14 mouse cellular contexts compared by ENCODE assay signal in genomic region chr4:105705996-105706395, GRCm38 (mm10).
DNase-seq lines count a peak whose midpoint lies in the region; ATAC-seq and TF ChIP-seq lines count a peak whose summit lies in the region.
"Had no signal": no experiment of that assay in that cellular context is flagged by ENCODE, and none has a peak within 500 bp of the region (broad histone marks: within the 10 kb centered on the region; RNA-seq: fewer than 3 reads in every experiment).

No protein-coding gene starts in this region.

- peaks cover 2% of the 10 kb centered on the region; the same call in 1 of the 2 replicates for H3K4me1 ChIP-seq in kidney, adult 2 months (ENCODE audit: control insufficient read depth, insufficient read depth, low read length)
- no peaks in the 10 kb centered on the region for H3K4me1 ChIP-seq in intestine, embryonic 15.5 days (replicated peaks)
- H3K4me1 ChIP-seq in midbrain, embryonic 16.5 days (ENCODE audit: control insufficient read depth, insufficient read depth, low read length), result no peaks in the 10 kb centered on the region
- H3K4me1 ChIP-seq: liver, embryonic 12.5 days had no signal

- H3K27ac ChIP-seq in kidney, adult 2 months (ENCODE audit: insufficient read depth, low read depth, low read length), result no peak overlapping the region
- H3K27ac ChIP-seq in intestine, embryonic 15.5 days, result no peak overlapping the region
- no peak overlapping the region for H3K27ac ChIP-seq in midbrain, embryonic 16.5 days (ENCODE audit: low read length)
- H3K27ac ChIP-seq: gastrocnemius, adult 2 months; heart, embryonic 13.5 days; hindbrain, embryonic 13.5 days; liver, embryonic 12.5 days had no signal

- H3K9me3 ChIP-seq in intestine, embryonic 15.5 days, result no peaks in the 10 kb centered on the region
- H3K9me3 ChIP-seq in midbrain, embryonic 16.5 days (replicated peaks; ENCODE audit: control insufficient read depth, low read length, poor library complexity, severe bottlenecking), result no peaks in the 10 kb centered on the region
- H3K9me3 ChIP-seq: heart, embryonic 13.5 days; hindbrain, embryonic 13.5 days; liver, embryonic 12.5 days had no signal

- DNase-seq in kidney, adult 2 months, result peak; percentile 53
- DNase-seq in kidney, adult 18-20 months, result no peak
- DNase-seq in Patski (ENCODE audit: low read depth, low spot score), result peak; percentile 68
- peak; percentile 86 for DNase-seq in gonadal fat pad, adult 2 months (ENCODE audit: low read depth)
- peak; percentile 38 for DNase-seq in retina, embryonic 14.5 days (ENCODE audit: low spot score)
- DNase-seq: cerebellum, adult 8-10 months; embryo, embryonic 11 days; gastrocnemius, adult 2 months had no signal

- H3K9ac ChIP-seq in intestine, embryonic 15.5 days, result no peak overlapping the region
- no peak overlapping the region for H3K9ac ChIP-seq in midbrain, embryonic 16.5 days (ENCODE audit: low read depth, low read length)
- H3K9ac ChIP-seq: heart, embryonic 13.5 days; hindbrain, embryonic 13.5 days; liver, embryonic 12.5 days had no signal

- TF ChIP-seq CTCF in kidney, adult 2 months (conservative IDR thresholded peaks at IDR 0.05; ENCODE audit: insufficient read depth, insufficient read length, low read depth, low read length), result no peak
- TF ChIP-seq CTCF in Patski (IDR thresholded peaks at IDR 0.05), result no peak

- no peak overlapping the region for H3K4me3 ChIP-seq in kidney, adult 2 months (ENCODE audit: insufficient read depth, low read depth, low read length)
- no peak overlapping the region for H3K4me3 ChIP-seq in intestine, embryonic 15.5 days (replicated peaks)
- no peak overlapping the region for H3K4me3 ChIP-seq in midbrain, embryonic 16.5 days (ENCODE audit: low read depth, low read length)
- H3K4me3 ChIP-seq: gastrocnemius, adult 2 months; heart, embryonic 13.5 days; hindbrain, embryonic 13.5 days; liver, embryonic 12.5 days; megakaryocyte, embryonic 14.5 days had no signal

- in situ Hi-C loops in Patski (cut with MboI; ENCODE audit: low pct_unique_long_range_greater_than_20kb), result loop anchor here (10.0 kb wide), 1 partner anchor 551 kb away; the partner anchor contains the start of gene Plpp3

- no peaks in the 10 kb centered on the region for H3K27me3 ChIP-seq in kidney, adult 2 months (replicated peaks; ENCODE audit: control insufficient read depth, insufficient read depth, low read length)
- H3K27me3 ChIP-seq in Patski, result no peaks in the 10 kb centered on the region
- no peaks in the 10 kb centered on the region for H3K27me3 ChIP-seq in intestine, embryonic 15.5 days (replicated peaks)
- H3K27me3 ChIP-seq in midbrain, embryonic 16.5 days (ENCODE audit: control insufficient read depth, insufficient read depth, low read depth, low read length), result no peaks in the 10 kb centered on the region
- H3K27me3 ChIP-seq: heart, embryonic 13.5 days; hindbrain, embryonic 13.5 days; liver, embryonic 12.5 days had no signal

- no peak for TF ChIP-seq POLR2A in kidney, adult 2 months (IDR thresholded peaks at IDR 0.05; ENCODE audit: low read depth, low read length)

- WGBS in kidney, adult 2 months, result 33% methylated on average over 6 of the region's 6 CpGs
- 56% methylated on average over 6 of the region's 6 CpGs for WGBS in intestine, embryonic 15.5 days
- 43% methylated on average over 6 of the region's 6 CpGs for WGBS in midbrain, embryonic 16.5 days

- POLR2A ChIA-PET in Patski (lab: Charles Lee), result interaction anchor here (1.4 kb wide), 1 partner anchor 478 kb away, joined by 3 read pairs; no protein-coding TSS in a partner anchor

- H3K4me2 ChIP-seq in intestine, embryonic 15.5 days (replicated peaks), result no peak overlapping the region
- no peak overlapping the region for H3K4me2 ChIP-seq in midbrain, embryonic 16.5 days (ENCODE audit: low read length)
- H3K4me2 ChIP-seq: heart, embryonic 13.5 days; hindbrain, embryonic 13.5 days; liver, embryonic 12.5 days had no signal

- no peaks in the 10 kb centered on the region for H3K36me3 ChIP-seq in kidney, adult 2 months (ENCODE audit: control insufficient read depth, insufficient read depth, low read length)
- H3K36me3 ChIP-seq in intestine, embryonic 15.5 days, result no peaks in the 10 kb centered on the region
- H3K36me3 ChIP-seq in midbrain, embryonic 16.5 days (ENCODE audit: control insufficient read depth, insufficient read depth, low read length), result no peaks in the 10 kb centered on the region
- H3K36me3 ChIP-seq: heart, embryonic 13.5 days; hindbrain, embryonic 13.5 days; liver, embryonic 12.5 days had no signal

- CTCF ChIA-PET in Patski (lab: Charles Lee), result no interaction called here

- peak; percentile 67 for ATAC-seq in Patski
- no peak for ATAC-seq in intestine, embryonic 15.5 days
- no peak for ATAC-seq in midbrain, embryonic 16.5 days
- ATAC-seq: liver, embryonic 12.5 days had no signal
